Mouse (Mus musculus): ENCODE results near the gene Efhd1.

Gene Efhd1

GRCm38 (mm10) chr1:87270204-87270603 lies 6.0 kb downstream of the Efhd1 start:
- DNase-seq (ENCODE audit: low read depth) = no peak

DNA sequence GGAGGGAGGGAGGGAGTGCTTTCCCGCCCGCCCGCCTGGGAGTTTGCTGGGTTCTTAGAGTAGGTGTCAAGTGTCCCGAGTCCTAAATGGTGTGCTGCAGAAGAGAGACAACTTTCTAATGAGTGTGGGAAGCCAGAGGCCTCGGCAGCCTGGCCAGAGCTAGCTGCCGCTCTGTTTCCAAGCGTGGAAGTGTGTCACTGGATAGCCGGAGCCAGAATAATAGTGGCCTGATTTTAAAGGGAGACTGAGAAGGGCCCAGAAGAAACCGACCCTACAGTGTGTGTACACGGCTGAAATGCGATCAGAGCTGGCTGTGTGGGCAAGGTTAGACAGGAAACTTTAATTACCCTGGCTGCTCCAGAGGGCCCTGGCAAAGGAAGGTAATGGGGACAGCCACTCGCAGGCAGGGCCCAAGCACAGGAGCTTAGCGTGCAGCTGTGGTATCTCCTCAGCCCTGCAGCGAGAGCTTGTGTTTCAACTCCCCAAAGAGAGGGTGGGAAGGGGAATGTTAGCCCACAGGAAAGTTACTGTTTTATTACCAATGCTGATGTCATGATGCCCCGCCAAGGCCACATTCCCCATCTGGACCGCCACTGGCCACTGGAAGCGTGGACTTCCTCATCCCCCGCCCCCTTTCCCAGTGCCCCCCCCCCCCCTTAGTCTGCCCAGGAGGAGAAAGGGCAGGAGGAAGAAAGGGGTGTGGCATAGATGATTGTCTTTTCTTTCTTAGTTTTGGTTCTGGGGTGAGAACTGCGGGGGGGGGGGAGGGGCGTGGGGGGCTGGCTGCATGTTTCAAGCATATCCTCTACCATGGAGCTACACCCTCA lies 6.7 kb downstream of the Efhd1 start:
- DNase-seq (ENCODE audit: low read depth) = no peak

GRCm38 (mm10) chr1:87271596-87271995 lies 7.4 kb downstream of the Efhd1 start:
- no peak for DNase-seq (ENCODE audit: low read depth)

- DNase-seq (ENCODE audit: low read depth) = no peak
Measured at GRCm38 (mm10) chr1:87272462-87272861, 8.3 kb downstream of the Efhd1 start.

- no peak for DNase-seq (ENCODE audit: low read depth)
Measured at GRCm38 (mm10) chr1:87273514-87273942, 9.4 kb downstream of the Efhd1 start.

GRCm38 (mm10) chr1:87274134-87274533 lies 10.0 kb downstream of the Efhd1 start:
- DNase-seq (ENCODE audit: low read depth) = no peak

DNA sequence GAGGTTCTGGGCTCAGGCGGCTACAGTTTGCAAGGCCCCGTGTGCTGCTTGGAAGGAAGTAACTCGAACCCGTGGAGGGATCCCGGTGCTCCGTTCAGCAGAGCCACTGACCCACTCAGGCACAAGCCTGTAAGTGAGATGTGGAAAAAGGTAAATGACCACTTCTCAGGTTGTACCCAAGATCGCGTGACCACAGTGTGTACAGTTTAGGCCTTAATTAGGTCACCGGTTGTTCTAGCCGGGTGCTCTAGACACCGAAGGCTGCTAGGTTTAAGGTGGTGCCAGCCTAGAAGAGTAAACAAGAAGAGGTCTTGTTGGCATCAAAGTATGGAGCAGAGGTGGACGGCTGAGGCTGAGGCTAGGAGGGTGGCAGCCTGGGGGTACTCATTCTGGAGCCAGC lies 11.0 kb downstream of the Efhd1 start:
- no peak for DNase-seq (ENCODE audit: low read depth)

DNA sequence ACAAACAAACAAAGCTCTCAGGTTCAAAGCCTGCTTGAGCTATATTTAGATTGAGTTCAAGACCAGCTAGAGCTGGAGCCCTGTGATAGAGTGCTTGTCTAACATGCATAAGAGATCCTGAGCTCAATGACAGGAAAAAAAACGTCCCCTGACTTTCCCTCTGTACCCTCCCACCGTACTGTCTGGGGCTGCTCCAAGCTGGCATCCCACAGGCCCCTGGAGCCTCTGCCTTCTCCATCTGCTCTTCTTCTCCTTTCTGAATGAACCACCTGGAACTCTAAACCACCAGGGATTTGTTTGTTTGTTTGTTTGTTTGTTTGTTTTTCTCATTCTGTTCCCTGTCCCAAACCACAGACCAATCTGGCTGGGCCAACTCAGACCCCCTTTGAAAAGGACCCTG lies 11.9 kb downstream of the Efhd1 start:
- no peak for DNase-seq (ENCODE audit: low read depth)

DNA sequence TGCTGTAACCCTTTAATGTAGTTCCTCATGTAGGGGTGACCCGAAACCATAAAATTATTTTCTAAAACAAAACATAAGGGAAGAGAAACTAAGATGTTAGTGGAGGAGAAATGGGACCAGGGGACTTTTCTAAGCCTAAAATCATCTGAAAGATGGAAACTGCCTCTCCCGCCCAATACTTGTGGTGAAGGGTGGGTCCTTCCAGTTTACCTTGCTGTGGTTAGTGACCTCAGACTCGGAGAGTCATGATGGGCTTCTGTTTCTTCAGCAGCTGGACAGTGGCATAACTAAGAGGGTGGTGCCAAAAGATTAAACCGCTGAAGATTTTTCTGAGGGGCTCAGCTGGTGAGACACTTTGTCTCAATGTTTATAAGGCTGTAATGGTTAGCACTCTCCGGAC lies 16.1 kb downstream of the Efhd1 start:
- no peak for DNase-seq (ENCODE audit: low read depth)

- DNase-seq (ENCODE audit: low read depth) = no peak
Measured at GRCm38 (mm10) chr1:87281599-87282412, 17.6 kb downstream of the Efhd1 start.

- no peak for DNase-seq (ENCODE audit: low read depth)
Measured at GRCm38 (mm10) chr1:87282413-87282788, 18.2 kb downstream of the Efhd1 start.

DNA sequence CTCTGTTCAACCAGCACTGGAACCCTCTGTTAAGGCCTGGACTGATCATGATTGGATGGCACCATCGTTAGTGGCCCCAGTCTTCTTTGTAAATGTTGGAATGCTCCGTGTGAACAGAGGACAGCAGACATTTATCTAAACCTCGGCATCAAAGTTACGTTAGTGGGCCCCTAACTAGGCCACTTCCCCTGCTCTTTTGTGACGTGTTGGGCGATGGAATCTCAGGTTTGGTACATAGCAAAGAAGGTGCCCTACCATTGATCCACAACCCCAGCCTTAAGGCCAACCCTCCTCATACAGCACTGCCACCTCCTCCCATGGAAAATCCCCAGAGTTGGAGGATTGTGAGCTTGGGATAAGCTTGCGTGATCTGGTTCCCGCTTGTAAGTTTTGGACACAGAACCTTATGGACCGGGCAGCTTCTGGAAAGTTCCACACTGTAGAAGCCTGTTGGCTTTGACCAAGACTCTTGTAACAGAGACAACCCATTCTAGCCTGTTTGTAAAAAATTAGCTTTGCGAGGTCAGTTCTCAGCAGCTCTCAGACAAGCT lies 19.3 kb downstream of the Efhd1 start:
- no peak for DNase-seq (ENCODE audit: low read depth)

DNA sequence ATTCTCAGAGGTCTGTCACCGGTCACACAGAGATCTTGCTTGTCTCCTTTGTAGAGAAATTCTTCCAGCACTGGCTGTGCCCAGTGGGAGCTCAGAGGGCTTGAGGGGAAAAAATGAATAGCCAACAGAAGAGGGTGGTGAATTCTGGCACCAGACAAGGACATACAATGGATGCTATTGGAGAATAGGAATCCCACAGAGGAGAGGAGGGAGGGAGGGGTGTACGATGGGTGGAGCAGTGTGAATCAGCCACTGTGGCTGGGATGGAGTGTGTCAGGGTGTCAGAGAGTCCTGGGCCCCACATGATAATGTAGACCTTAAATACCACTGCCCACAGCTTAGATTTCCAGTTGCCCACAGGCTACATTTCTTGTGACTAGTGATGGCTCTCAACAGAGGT lies 22.9 kb downstream of the Efhd1 start:
- no peak for DNase-seq (ENCODE audit: low read depth)

DNA sequence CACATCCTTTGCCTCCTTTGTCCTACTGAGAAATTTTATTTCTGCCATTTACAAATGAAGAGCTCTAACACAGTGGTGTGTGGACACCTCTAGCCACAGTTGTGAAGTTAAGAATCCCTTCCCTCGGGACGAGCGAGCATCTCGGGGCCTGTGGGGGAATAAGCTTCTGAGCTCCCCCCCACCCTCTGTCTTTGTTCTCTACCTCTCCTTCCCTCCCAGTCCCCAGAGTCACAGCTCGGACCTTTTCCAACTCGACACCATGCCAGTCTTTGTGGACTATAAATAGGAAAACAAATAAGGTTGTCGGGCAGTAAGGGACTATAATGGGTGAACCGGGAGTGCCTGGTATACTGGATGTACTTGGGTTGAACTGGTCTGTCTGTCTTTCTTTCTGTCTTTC lies 27.3 kb downstream of the Efhd1 start:
- no peak for DNase-seq (ENCODE audit: low read depth)

DNA sequence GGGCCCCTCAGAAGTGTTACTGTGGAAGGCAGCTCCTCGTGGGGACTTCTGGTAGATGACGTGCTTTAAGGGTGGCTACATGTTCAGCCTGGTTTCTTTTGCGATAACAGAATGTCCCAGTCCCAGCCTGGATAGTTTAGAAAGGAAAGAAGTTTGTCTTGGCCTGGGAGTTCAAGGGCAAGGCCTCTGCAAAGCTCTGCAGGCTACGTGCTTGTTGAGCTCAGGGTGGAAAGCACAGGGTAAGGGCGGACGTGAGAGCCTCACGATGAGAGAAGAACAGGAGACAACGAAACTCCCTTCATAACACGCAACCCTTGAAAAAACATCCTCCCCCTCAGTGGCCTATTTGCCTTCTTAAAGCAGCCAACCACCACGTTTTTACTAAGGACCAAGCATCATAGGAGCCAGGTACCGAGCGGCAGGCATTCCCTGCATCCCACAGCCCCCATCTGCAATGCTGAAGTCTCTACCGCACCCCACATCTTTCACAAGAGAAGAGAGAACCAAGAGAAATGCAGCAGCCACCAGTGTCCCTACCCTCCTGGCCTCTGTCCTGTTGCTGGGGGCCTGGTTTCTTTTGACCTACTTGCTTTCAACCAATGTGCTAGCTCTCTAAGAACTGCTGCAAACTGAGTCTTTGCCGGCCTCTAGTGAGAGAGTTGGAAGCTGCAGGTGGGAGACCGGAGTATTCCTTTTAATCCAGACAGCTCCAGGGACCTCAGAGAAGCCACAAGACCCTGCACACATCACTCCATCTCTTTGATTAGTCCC lies 28.4 kb downstream of the Efhd1 start:
- DNase-seq (ENCODE audit: low read depth) = no peak

DNA sequence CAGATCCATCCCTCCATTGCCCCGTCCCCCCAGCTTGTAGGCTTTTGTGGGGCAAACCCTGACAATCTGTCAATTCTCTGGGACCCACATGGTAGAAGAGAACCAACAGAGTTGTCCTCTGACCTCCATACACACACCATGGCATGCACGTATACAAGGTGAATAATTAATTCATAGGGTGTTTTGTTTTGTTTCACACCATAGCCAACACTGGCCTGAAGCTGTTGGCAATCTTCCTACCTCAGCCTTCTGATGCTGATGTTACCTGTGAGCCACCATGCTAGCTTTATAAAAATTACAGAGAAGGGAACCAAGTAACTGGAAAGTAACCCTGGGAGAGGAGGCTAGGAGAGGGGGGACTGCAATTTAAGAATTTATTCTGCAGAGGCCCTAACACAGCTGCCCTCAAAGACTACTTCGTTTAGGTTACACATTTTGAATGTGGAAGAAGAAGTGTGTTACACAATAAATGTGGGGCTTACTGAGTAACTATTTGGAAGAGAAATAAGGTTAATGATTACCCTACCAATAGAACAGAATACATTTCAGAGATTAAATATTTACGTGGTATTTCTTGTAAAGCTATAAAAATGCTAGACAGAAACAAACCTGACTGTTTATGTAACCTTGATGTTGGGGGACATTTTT lies 30.0 kb downstream of the Efhd1 start:
- DNase-seq (ENCODE audit: low read depth) = no peak

- DNase-seq (ENCODE audit: low read depth) = no peak
Measured at GRCm38 (mm10) chr1:87294951-87295350, 30.8 kb downstream of the Efhd1 start.

GRCm38 (mm10) chr1:87297346-87297925 lies 33.3 kb downstream of the Efhd1 start:
- no peak for DNase-seq (ENCODE audit: low read depth)

GRCm38 (mm10) chr1:87300360-87301286 lies 36.5 kb downstream of the Efhd1 start:
- no peak for DNase-seq (ENCODE audit: low read depth)

DNA sequence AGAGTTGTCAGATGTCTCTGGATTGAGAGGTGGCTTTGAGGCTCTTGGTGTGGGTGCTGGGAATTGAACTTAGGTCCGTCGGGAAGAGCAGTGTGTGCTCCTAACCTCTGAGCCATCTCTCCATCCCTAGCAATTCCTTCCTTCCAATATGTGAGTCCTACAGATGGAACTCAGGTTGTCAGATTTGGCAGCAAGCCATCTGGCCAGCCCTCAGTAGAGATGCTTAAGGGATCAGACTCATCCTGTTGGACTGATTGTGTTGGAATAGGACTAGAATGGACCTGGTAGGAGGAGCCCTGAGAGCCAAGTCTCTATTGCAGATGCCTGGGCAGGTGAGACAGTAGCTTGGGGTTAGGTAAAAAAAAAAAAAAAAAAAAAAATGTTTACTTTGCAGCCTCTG lies 37.8 kb downstream of the Efhd1 start:
- DNase-seq (ENCODE audit: low read depth) = no peak
